Mouse (Mus musculus): ENCODE results near the gene Prr30.
"Not testable (repeated sequence)": the region's sequence is repeated elsewhere in the genome, so short reads cannot be mapped to it uniquely, and the experiment has no call there.

The Prr30 gene

GRCm38 (mm10) chr14:101200230-101200629 is at the start of gene Prr30:
Gene Prr30, minus strand, starts transcription at chr14:101200330.
- no peak for ATAC-seq (ENCODE audit: insufficient number of reproducible peaks, low FRiP score, low TSS enrichment)

- ATAC-seq (ENCODE audit: insufficient number of reproducible peaks, low FRiP score, low TSS enrichment) = no peak
Measured at GRCm38 (mm10) chr14:101246793-101247192, 46.7 kb upstream of the Prr30 start.

- ATAC-seq (ENCODE audit: insufficient number of reproducible peaks, low FRiP score, low TSS enrichment) = no peak
Measured at GRCm38 (mm10) chr14:101245706-101246105, 45.6 kb upstream of the Prr30 start.

DNA sequence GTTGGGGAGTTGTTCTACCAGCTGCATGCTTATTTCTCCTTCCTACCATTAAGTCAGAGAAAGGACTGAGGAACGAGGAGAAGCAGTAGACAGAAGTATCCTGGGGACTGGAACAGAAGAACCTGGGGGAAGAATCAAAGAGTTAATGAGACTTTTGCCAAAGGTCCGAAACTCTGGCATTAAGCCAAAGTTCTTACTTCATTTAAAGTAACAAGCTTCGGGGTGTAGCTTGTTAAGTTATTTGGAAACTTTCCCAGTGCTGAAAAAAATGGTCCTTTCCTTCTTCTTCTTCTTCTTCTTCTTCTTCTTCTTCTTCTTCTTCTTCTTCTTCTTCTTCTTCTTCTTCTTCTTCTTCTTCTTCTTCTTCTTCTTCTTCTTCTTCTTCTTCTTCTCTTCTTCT is 44.3 kb upstream of the Prr30 start:
- ATAC-seq (ENCODE audit: insufficient number of reproducible peaks, low FRiP score, low TSS enrichment) = not testable (repeated sequence)

DNA sequence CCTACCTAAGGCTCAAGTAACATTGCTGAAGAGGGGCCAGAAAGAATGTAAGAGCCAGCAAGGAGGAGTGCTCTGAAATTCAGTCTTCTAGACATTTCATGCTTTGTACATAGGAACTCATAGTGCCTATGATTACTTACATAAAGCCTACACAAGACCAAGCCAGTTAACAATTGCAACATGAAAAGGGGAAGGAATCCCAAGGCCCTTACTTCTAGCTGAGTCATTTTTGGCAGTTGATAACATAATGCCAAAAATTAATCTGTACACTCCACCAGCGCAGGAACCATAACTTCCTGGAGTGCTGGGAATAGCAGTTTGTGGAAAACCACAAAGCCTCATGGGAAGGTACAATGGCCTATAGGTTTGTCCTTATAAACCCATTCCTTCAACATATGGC is 37.8 kb upstream of the Prr30 start:
- no peak for ATAC-seq (ENCODE audit: insufficient number of reproducible peaks, low FRiP score, low TSS enrichment)

DNA sequence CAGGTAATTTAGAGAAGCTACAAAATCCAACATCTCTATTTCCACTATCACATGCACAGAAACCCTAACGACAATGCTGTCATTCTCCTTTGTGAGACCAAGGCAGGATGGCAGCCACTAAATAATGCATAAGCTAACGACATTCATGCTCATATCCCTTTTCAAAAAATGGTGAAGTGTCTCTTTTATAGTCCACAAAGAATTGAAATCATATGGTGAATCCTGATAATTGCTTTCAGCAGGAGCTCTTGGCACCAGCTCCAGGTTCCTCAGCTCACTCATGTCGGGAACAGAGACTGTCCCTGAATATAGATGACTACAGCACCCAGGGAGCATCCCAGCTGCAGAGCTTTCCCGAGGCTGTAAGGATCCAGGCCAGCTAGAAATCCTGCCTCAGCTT is 28.9 kb upstream of the Prr30 start:
- no peak for ATAC-seq (ENCODE audit: insufficient number of reproducible peaks, low FRiP score, low TSS enrichment)

DNA sequence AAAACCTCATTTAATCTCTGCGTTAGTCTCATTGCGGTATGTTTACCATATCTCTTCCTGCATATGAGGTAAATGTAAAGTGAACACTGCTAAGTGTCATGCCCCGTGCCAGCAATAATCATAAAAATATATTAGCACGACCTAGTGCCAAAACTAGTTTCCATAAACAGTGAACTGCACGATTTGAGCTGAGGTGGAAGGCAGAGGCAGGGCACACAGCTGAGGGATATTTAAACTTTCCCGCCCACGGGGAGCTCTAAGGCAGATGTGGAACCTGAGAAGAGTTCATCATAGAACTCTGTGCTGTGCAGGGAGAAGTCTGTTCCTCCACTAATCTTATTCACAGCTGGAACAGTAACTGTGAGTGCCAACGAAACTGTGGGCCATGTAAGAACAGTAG is 22.2 kb upstream of the Prr30 start:
- no peak for ATAC-seq (ENCODE audit: insufficient number of reproducible peaks, low FRiP score, low TSS enrichment)

GRCm38 (mm10) chr14:101172258-101172657 is 27.9 kb downstream of the Prr30 start:
- no peak for ATAC-seq (ENCODE audit: insufficient number of reproducible peaks, low FRiP score, low TSS enrichment)

Measured in cerebellum, adult (tissue).